Mouse (Mus musculus): ENCODE data around the gene Meox2. TPM values are rescaled to one million over a fixed set of nuclear protein-coding genes. Genes with fewer than 3 reads are reported as not detected.

Meox2 gene
- polyA plus RNA-seq, 1 experiment, result not detected

GRCm38 (mm10) chr12:37119246-37119645 is 10.9 kb downstream of the Meox2 start:
- H3K27ac ChIP-seq (ENCODE audit: insufficient read depth, low read length), result no peak overlapping the region
- no peak overlapping the region for H3K4me3 ChIP-seq (ENCODE audit: insufficient read depth, low read length)
- TF ChIP-seq POLR2A (IDR thresholded peaks at IDR 0.05; ENCODE audit: extremely low read depth, insufficient read depth, low read length) (no peak), CTCF (IDR thresholded peaks at IDR 0.05; ENCODE audit: extremely low read depth, insufficient read depth, low read length) (no peak)
- H3K4me1 ChIP-seq (ENCODE audit: control insufficient read depth, insufficient read depth, low read length), result no peaks in the 10 kb centered on the region

- TF ChIP-seq CTCF (IDR thresholded peaks at IDR 0.05; ENCODE audit: extremely low read depth, insufficient read depth, low read length) (no peak), POLR2A (IDR thresholded peaks at IDR 0.05; ENCODE audit: extremely low read depth, insufficient read depth, low read length) (no peak)
- Histone ChIP-seq H3K4me3 (ENCODE audit: insufficient read depth, low read length) (no peak overlapping the region), H3K27ac (ENCODE audit: insufficient read depth, low read length) (no peak overlapping the region), H3K4me1 (ENCODE audit: control insufficient read depth, insufficient read depth, low read length) (no peaks in the 10 kb centered on the region)
Observed at GRCm38 (mm10) chr12:37123763-37124162, 15.4 kb downstream of the Meox2 start.

GRCm38 (mm10) chr12:37142080-37142703 is 33.9 kb downstream of the Meox2 start:
- no peak for TF ChIP-seq POLR2A (IDR thresholded peaks at IDR 0.05; ENCODE audit: extremely low read depth, insufficient read depth, low read length)
- TF ChIP-seq CTCF (IDR thresholded peaks at IDR 0.05; ENCODE audit: extremely low read depth, insufficient read depth, low read length), result no peak
- H3K27ac ChIP-seq (ENCODE audit: insufficient read depth, low read length), result no peak overlapping the region
- H3K4me3 ChIP-seq (ENCODE audit: insufficient read depth, low read length), result no peak overlapping the region
- H3K4me1 ChIP-seq (ENCODE audit: control insufficient read depth, insufficient read depth, low read length), result no peaks in the 10 kb centered on the region

- no peak for TF ChIP-seq CTCF (IDR thresholded peaks at IDR 0.05; ENCODE audit: extremely low read depth, insufficient read depth, low read length)
- no peak for TF ChIP-seq POLR2A (IDR thresholded peaks at IDR 0.05; ENCODE audit: extremely low read depth, insufficient read depth, low read length)
- no peak overlapping the region for H3K27ac ChIP-seq (ENCODE audit: insufficient read depth, low read length)
- H3K4me3 ChIP-seq (ENCODE audit: insufficient read depth, low read length), result no peak overlapping the region
- no peaks in the 10 kb centered on the region for H3K4me1 ChIP-seq (ENCODE audit: control insufficient read depth, insufficient read depth, low read length)
Observed at GRCm38 (mm10) chr12:37143879-37144278, 35.5 kb downstream of the Meox2 start.

- H3K27ac ChIP-seq (ENCODE audit: insufficient read depth, low read length), result no peak overlapping the region
- TF ChIP-seq CTCF (IDR thresholded peaks at IDR 0.05; ENCODE audit: extremely low read depth, insufficient read depth, low read length) (no peak), POLR2A (IDR thresholded peaks at IDR 0.05; ENCODE audit: extremely low read depth, insufficient read depth, low read length) (no peak)
- no peak overlapping the region for H3K4me3 ChIP-seq (ENCODE audit: insufficient read depth, low read length)
- H3K4me1 ChIP-seq (ENCODE audit: control insufficient read depth, insufficient read depth, low read length), result no peaks in the 10 kb centered on the region
Observed at GRCm38 (mm10) chr12:37167742-37168141, 59.4 kb downstream of the Meox2 start.

GRCm38 (mm10) chr12:37173324-37173723 is 65.0 kb downstream of the Meox2 start:
- H3K27ac ChIP-seq (ENCODE audit: insufficient read depth, low read length), result no peak overlapping the region
- H3K4me1 ChIP-seq (ENCODE audit: control insufficient read depth, insufficient read depth, low read length), result no peaks in the 10 kb centered on the region
- no peak overlapping the region for H3K4me3 ChIP-seq (ENCODE audit: insufficient read depth, low read length)
- TF ChIP-seq POLR2A (IDR thresholded peaks at IDR 0.05; ENCODE audit: extremely low read depth, insufficient read depth, low read length) (no peak), CTCF (IDR thresholded peaks at IDR 0.05; ENCODE audit: extremely low read depth, insufficient read depth, low read length) (no peak)

- no peak for TF ChIP-seq POLR2A (IDR thresholded peaks at IDR 0.05; ENCODE audit: extremely low read depth, insufficient read depth, low read length)
- TF ChIP-seq CTCF (IDR thresholded peaks at IDR 0.05; ENCODE audit: extremely low read depth, insufficient read depth, low read length), result peak; percentile 35; the same call in 1 of the 2 replicates
- no peak overlapping the region for H3K4me3 ChIP-seq (ENCODE audit: insufficient read depth, low read length)
- no peak overlapping the region for H3K27ac ChIP-seq (ENCODE audit: insufficient read depth, low read length)
- no peaks in the 10 kb centered on the region for H3K4me1 ChIP-seq (ENCODE audit: control insufficient read depth, insufficient read depth, low read length)
Observed at GRCm38 (mm10) chr12:37183689-37184088, 75.3 kb downstream of the Meox2 start.

- Histone ChIP-seq H3K27ac (ENCODE audit: insufficient read depth, low read length) (no peak overlapping the region), H3K4me3 (ENCODE audit: insufficient read depth, low read length) (no peak overlapping the region), H3K4me1 (ENCODE audit: control insufficient read depth, insufficient read depth, low read length) (no peaks in the 10 kb centered on the region)
- TF ChIP-seq CTCF (IDR thresholded peaks at IDR 0.05; ENCODE audit: extremely low read depth, insufficient read depth, low read length), result no peak
- no peak for TF ChIP-seq POLR2A (IDR thresholded peaks at IDR 0.05; ENCODE audit: extremely low read depth, insufficient read depth, low read length)
Observed at GRCm38 (mm10) chr12:37188940-37189488, 80.7 kb downstream of the Meox2 start.

Other genes with a start within 250 kb of the Meox2 start
- 5.8 and 6.5 TPM in 2 replicates for gene Agmo, start 133.1 kb downstream of the Meox2 start, polyA plus RNA-seq (2012; rRNA removed)

All from cortical plate, adult 2 months (tissue).